Mouse (Mus musculus) cortical plate, adult 2 months (tissue): Measurements from ENCODE around the gene Adamts18.

Source experiments
- CTCF ChIP-seq: fragments of 200-500 bp; IDR thresholded peaks from 2 replicates; pipeline ENCODE4 v1.5.1; 2011; ENCODE audit warnings: mild to moderate bottlenecking, control low read depth, low read length; ENCODE audit not compliant: insufficient read depth; ENCODE audit errors: extremely low read depth
- POLR2A ChIP-seq: fragments of 200-500 bp; IDR thresholded peaks from 2 replicates; pipeline ENCODE4 v1.6.1; 2011; ENCODE audit warnings: mild to moderate bottlenecking, low read length, control low read depth; ENCODE audit not compliant: insufficient read depth; ENCODE audit errors: extremely low read depth

DNA sequence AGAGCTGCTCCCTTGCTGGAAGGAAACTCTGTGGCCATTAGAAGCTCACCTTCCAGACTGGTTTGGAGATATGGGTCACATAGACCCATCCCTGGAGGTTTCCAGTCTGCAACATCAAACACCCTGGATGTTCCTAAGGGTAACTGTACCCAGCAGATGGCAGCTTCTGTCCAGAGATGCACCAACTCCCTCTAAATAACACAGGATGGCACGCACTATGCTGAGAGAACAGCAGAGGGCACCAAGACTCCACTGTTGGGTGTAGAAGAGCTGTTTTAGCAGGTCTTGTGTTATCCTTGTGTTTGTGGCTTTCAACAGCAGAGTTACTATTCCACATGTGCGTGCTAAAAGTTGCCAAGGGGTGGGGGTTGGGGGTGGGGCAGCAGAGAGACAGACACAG is 184.0 kb downstream of the Adamts18 start:
- peak; percentile 100 for TF ChIP-seq CTCF
- no peak for TF ChIP-seq POLR2A
